Mouse (Mus musculus): ENCODE data around the gene Nab2.

- TF ChIP-seq CTCF (IDR thresholded peaks at IDR 0.05; ENCODE audit: insufficient read depth, low read depth, low read length) (no peak), POLR2A (IDR thresholded peaks at IDR 0.05; ENCODE audit: insufficient read depth, low read depth, low read length) (no peak)
Observed at GRCm38 (mm10) chr10:127640421-127640820, 27.9 kb downstream of the Nab2 start.

Data from olfactory bulb, adult 2 months (tissue).